Mouse (Mus musculus): ENCODE measurements at regions not wholly inside any gene's neighbourhood (a gene's known extent, or its start where the extent isn't known, plus 50 kb on each side); places are given as distances from the start of the nearest gene placed in this dataset.

DNA sequence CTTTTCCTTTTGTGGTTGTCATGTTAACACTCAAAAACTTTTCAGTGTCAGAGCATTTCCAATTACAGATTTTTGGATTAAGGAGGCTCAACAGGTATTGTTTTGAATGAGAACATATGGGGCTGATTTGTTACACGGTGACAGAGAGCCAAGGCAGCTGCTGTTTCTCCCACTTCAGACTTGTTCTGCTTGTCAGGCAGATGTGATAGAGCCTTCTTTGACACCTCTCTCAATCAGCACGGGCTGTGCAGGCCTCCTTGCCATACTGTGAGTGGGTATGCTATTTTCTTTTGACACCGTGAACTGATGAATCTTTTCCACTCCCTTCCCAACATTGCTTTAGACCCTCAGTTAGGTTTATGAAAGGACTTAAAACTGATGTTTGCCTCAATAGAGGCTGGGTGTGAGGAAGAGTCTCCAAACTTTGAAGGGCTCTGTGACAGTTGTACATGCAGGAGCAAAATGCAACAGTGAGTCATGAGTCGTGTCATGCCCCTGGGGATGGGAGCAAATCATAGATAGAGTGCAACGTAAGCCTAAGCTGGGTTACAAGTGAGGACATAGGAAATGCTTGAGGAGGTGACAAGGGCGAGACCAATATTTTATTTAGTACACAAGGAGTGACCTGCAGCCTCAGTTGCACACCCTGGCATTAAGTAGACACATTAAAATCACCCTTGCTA, 317.4 kb downstream of the Ccser2 start:
- no peak for ATAC-seq (ENCODE audit: low FRiP score)
- no peaks in the 10 kb centered on the region for H3K36me3 ChIP-seq (ENCODE audit: control insufficient read depth, insufficient read depth, low read length)
- no peak for DNase-seq (ENCODE audit: low spot score, missing footprints)
- H3K4me1 ChIP-seq (ENCODE audit: control insufficient read depth, insufficient read depth, low read length): no peaks in the 10 kb centered on the region
- no peak overlapping the region for H3K9ac ChIP-seq (ENCODE audit: low read length)
- H3K4me3 ChIP-seq (ENCODE audit: low read depth, low read length): no peak overlapping the region
- H3K27me3 ChIP-seq (ENCODE audit: control insufficient read depth, insufficient read depth, low read length): no peaks in the 10 kb centered on the region; the same call in 1 of the 2 replicates
- H3K9me3 ChIP-seq (ENCODE audit: control insufficient read depth, low read length): no peaks in the 10 kb centered on the region
- no peak overlapping the region for H3K27ac ChIP-seq (ENCODE audit: low read depth, low read length)
- 63% methylated on average over 6 of the region's 6 CpGs for WGBS
- H3K4me2 ChIP-seq: no peak overlapping the region

- ATAC-seq (ENCODE audit: low FRiP score): no peak
- Histone ChIP-seq H3K27me3 (ENCODE audit: control insufficient read depth, insufficient read depth, low read length) (no peaks in the 10 kb centered on the region; the same call in 1 of the 2 replicates), H3K27ac (ENCODE audit: low read depth, low read length) (no peak overlapping the region), H3K4me2 (no peak overlapping the region), H3K36me3 (ENCODE audit: control insufficient read depth, insufficient read depth, low read length) (no peaks in the 10 kb centered on the region), H3K4me3 (ENCODE audit: low read depth, low read length) (no peak overlapping the region), H3K4me1 (ENCODE audit: control insufficient read depth, insufficient read depth, low read length) (no peaks in the 10 kb centered on the region), H3K9me3 (ENCODE audit: control insufficient read depth, low read length) (no peaks in the 10 kb centered on the region), H3K9ac (ENCODE audit: low read length) (no peak overlapping the region)
- no peak for DNase-seq (ENCODE audit: low spot score, missing footprints)
- 92% methylated on average over 3 of the region's 3 CpGs for WGBS
These were observed 321.9 kb downstream of the Ccser2 start for GRCm38 (mm10) chr14:36646649-36647048.

DNA sequence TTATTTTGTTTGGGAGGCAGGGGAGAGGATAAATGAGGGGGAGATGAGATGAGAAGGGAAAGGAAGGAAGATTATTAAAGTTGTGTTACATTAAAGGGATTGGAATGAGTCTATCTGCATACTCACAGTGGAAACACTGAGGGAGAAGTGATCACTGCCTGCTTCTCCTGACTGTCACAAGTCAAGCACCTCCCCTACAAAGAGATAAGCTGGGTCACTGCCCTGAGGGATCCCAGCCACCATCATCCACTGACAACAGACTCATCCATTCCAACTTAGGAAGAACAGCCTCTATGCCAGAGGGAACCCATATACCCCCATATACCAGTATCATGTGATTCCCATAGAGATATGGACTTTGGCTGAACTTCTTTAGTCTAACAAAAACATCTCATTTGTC, 322.3 kb downstream of the Ccser2 start:
- Histone ChIP-seq H3K4me1 (ENCODE audit: control insufficient read depth, insufficient read depth, low read length) (no peaks in the 10 kb centered on the region), H3K4me3 (ENCODE audit: low read depth, low read length) (no peak overlapping the region), H3K9me3 (ENCODE audit: control insufficient read depth, low read length) (no peaks in the 10 kb centered on the region), H3K9ac (ENCODE audit: low read length) (no peak overlapping the region), H3K27me3 (ENCODE audit: control insufficient read depth, insufficient read depth, low read length) (no peaks in the 10 kb centered on the region; the same call in 1 of the 2 replicates), H3K36me3 (ENCODE audit: control insufficient read depth, insufficient read depth, low read length) (no peaks in the 10 kb centered on the region), H3K4me2 (no peak overlapping the region), H3K27ac (ENCODE audit: low read depth, low read length) (no peak overlapping the region)
- ATAC-seq (ENCODE audit: low FRiP score): no peak
- no peak for DNase-seq (ENCODE audit: low spot score, missing footprints)

- no peaks in the 10 kb centered on the region for H3K4me1 ChIP-seq (ENCODE audit: control insufficient read depth, insufficient read depth, low read length)
- H3K36me3 ChIP-seq (ENCODE audit: control insufficient read depth, insufficient read depth, low read length): no peaks in the 10 kb centered on the region
- no peak overlapping the region for H3K4me2 ChIP-seq
- H3K9ac ChIP-seq (ENCODE audit: low read length): no peak overlapping the region
- H3K9me3 ChIP-seq (ENCODE audit: control insufficient read depth, low read length): no peaks in the 10 kb centered on the region
- H3K27ac ChIP-seq (ENCODE audit: low read depth, low read length): no peak overlapping the region
- H3K4me3 ChIP-seq (ENCODE audit: low read depth, low read length): no peak overlapping the region
- ATAC-seq (ENCODE audit: low FRiP score) (no peak), DNase-seq (ENCODE audit: low spot score, missing footprints) (no peak)
- H3K27me3 ChIP-seq (ENCODE audit: control insufficient read depth, insufficient read depth, low read length): no peaks in the 10 kb centered on the region
These were observed 343.8 kb downstream of the Ccser2 start for GRCm38 (mm10) chr14:36624822-36625221.

DNA sequence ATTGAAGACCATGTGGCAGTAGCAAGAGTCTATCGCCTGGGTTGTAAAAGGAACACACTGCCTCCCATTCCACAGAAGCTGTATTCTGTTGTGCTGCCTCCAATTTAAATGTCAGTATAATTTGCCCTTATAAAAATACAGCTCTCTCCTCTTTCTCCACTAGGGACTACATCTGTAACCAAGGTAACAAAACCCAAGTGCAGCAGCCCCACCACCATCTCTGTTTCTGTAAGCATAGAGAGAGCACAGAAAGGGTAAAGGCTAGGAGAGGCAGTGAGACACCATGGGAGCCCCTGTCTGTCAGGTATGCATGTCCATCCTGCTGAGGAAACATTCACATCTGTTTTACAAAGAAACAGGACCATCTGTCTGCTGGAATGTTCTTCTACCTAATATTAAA, 344.4 kb downstream of the Ccser2 start:
- Histone ChIP-seq H3K4me1 (ENCODE audit: control insufficient read depth, insufficient read depth, low read length) (no peaks in the 10 kb centered on the region), H3K4me2 (no peak overlapping the region), H3K27me3 (ENCODE audit: control insufficient read depth, insufficient read depth, low read length) (no peaks in the 10 kb centered on the region), H3K4me3 (ENCODE audit: low read depth, low read length) (no peak overlapping the region), H3K27ac (ENCODE audit: low read depth, low read length) (no peak overlapping the region), H3K9me3 (ENCODE audit: control insufficient read depth, low read length) (no peaks in the 10 kb centered on the region), H3K9ac (ENCODE audit: low read length) (no peak overlapping the region), H3K36me3 (ENCODE audit: control insufficient read depth, insufficient read depth, low read length) (no peaks in the 10 kb centered on the region)
- no peak for ATAC-seq (ENCODE audit: low FRiP score)
- 100% methylated on average over 1 of the region's 1 CpGs for WGBS
- DNase-seq (ENCODE audit: low spot score, missing footprints): no peak

- WGBS: 87% methylated on average over 1 of the region's 1 CpGs
- H3K4me1 ChIP-seq (ENCODE audit: control insufficient read depth, insufficient read depth, low read length): no peaks in the 10 kb centered on the region
- ATAC-seq (ENCODE audit: low FRiP score) (no peak), DNase-seq (ENCODE audit: low spot score, missing footprints) (no peak)
- H3K4me3 ChIP-seq (ENCODE audit: low read depth, low read length): no peak overlapping the region
- no peak overlapping the region for H3K27ac ChIP-seq (ENCODE audit: low read depth, low read length)
- H3K4me2 ChIP-seq: no peak overlapping the region
- no peaks in the 10 kb centered on the region for H3K9me3 ChIP-seq (ENCODE audit: control insufficient read depth, low read length)
- H3K9ac ChIP-seq (ENCODE audit: low read length): no peak overlapping the region
- H3K27me3 ChIP-seq (ENCODE audit: control insufficient read depth, insufficient read depth, low read length): no peaks in the 10 kb centered on the region
- H3K36me3 ChIP-seq (ENCODE audit: control insufficient read depth, insufficient read depth, low read length): no peaks in the 10 kb centered on the region
These were observed 345.5 kb downstream of the Ccser2 start for GRCm38 (mm10) chr14:36623036-36623435.

- H3K27me3 ChIP-seq (ENCODE audit: control insufficient read depth, insufficient read depth, low read length): no peaks in the 10 kb centered on the region
- H3K9ac ChIP-seq (ENCODE audit: low read length): no peak overlapping the region
- WGBS: 92% methylated on average over 1 of the region's 1 CpGs
- H3K36me3 ChIP-seq (ENCODE audit: control insufficient read depth, insufficient read depth, low read length): no peaks in the 10 kb centered on the region
- H3K4me1 ChIP-seq (ENCODE audit: control insufficient read depth, insufficient read depth, low read length): no peaks in the 10 kb centered on the region
- no peak for DNase-seq (ENCODE audit: low spot score, missing footprints)
- H3K4me3 ChIP-seq (ENCODE audit: low read depth, low read length): no peak overlapping the region
- no peaks in the 10 kb centered on the region for H3K9me3 ChIP-seq (ENCODE audit: control insufficient read depth, low read length)
- H3K4me2 ChIP-seq: no peak overlapping the region
- no peak for ATAC-seq (ENCODE audit: low FRiP score)
- H3K27ac ChIP-seq (ENCODE audit: low read depth, low read length): no peak overlapping the region
These were observed 350.0 kb downstream of the Ccser2 start for GRCm38 (mm10) chr14:36618459-36619085.

GRCm38 (mm10) chr14:36617987-36618386, 350.6 kb downstream of the Ccser2 start:
- Histone ChIP-seq H3K9me3 (ENCODE audit: control insufficient read depth, low read length) (no peaks in the 10 kb centered on the region), H3K9ac (ENCODE audit: low read length) (no peak overlapping the region), H3K36me3 (ENCODE audit: control insufficient read depth, insufficient read depth, low read length) (no peaks in the 10 kb centered on the region), H3K4me2 (no peak overlapping the region), H3K27me3 (ENCODE audit: control insufficient read depth, insufficient read depth, low read length) (no peaks in the 10 kb centered on the region), H3K27ac (ENCODE audit: low read depth, low read length) (no peak overlapping the region), H3K4me1 (ENCODE audit: control insufficient read depth, insufficient read depth, low read length) (no peaks in the 10 kb centered on the region), H3K4me3 (ENCODE audit: low read depth, low read length) (no peak overlapping the region)
- WGBS: 83% methylated on average over 5 of the region's 5 CpGs
- DNase-seq (ENCODE audit: low spot score, missing footprints) (no peak), ATAC-seq (ENCODE audit: low FRiP score) (no peak)

DNA sequence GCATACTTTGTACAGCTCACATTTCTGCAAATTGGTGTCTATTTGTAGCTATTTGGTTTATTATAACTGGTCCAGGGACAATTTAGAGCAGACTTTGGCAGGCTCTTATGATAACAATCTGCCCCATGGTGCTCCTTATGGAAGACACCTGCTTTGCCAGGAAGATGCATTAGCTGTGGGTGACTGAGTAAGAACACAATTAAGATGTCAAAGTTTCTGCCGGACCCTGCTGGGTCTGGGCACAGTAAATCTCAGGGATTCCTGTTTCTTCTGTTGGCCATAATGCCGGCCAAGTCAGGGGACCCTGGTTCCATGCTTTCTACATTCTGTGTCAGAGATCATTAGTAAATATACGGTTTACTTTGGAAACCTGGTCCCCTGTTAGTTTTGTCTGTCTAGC, 353.7 kb downstream of the Ccser2 start:
- 86% methylated on average over 3 of the region's 3 CpGs for WGBS
- Histone ChIP-seq H3K27ac (ENCODE audit: low read depth, low read length) (no peak overlapping the region), H3K4me3 (ENCODE audit: low read depth, low read length) (no peak overlapping the region), H3K9me3 (ENCODE audit: control insufficient read depth, low read length) (no peaks in the 10 kb centered on the region), H3K27me3 (ENCODE audit: control insufficient read depth, insufficient read depth, low read length) (no peaks in the 10 kb centered on the region), H3K36me3 (ENCODE audit: control insufficient read depth, insufficient read depth, low read length) (no peaks in the 10 kb centered on the region), H3K4me2 (no peak overlapping the region), H3K4me1 (ENCODE audit: control insufficient read depth, insufficient read depth, low read length) (no peaks in the 10 kb centered on the region), H3K9ac (ENCODE audit: low read length) (no peak overlapping the region)
- DNase-seq (ENCODE audit: low spot score, missing footprints) (no peak), ATAC-seq (ENCODE audit: low FRiP score) (no peak)

Measured in midbrain, embryonic 11.5 days (tissue).